Mouse (Mus musculus): ENCODE measurements around the gene Zfp553. TPM values are rescaled to one million over a fixed set of nuclear protein-coding genes. Genes with fewer than 3 reads are reported as not detected.
A peak's percentile ranks its signal among the peaks of the same experiment; 100 is the strongest.
"Not testable (repeated sequence)": the region's sequence is repeated elsewhere in the genome, so short reads cannot be mapped to it uniquely, and the experiment has no call there.

Zfp553 gene
- total RNA-seq, 2 experiments from 2014 or later, result 6.8 to 8.8 TPM

- intact Hi-C loops (cut with DNase I), result loop anchor here (2.0 to 5.0 kb wide), 2 partner anchors 14 to 96 kb away; no protein-coding TSS in a partner anchor
- peak; percentile 84 to 92 for DNase-seq
Observed at GRCm38 (mm10) chr7:127228615-127229303, 4.1 kb upstream of the Zfp553 start.

GRCm38 (mm10) chr7:127231376-127231775 lies 1.5 kb upstream of the Zfp553 start:
- DNase-seq, result no peak
- intact Hi-C loops (cut with DNase I), result no loop called here

GRCm38 (mm10) chr7:127231826-127232621 lies 837 bp upstream of the Zfp553 start:
- intact Hi-C loops (cut with DNase I), result no loop called here
- no peak for DNase-seq

GRCm38 (mm10) chr7:127233368-127233749 lies 498 bp downstream of the Zfp553 start:
- intact Hi-C loops (cut with DNase I), result no loop called here
- DNase-seq, result no peak

GRCm38 (mm10) chr7:127233765-127234164 lies 904 bp downstream of the Zfp553 start:
- intact Hi-C loops (cut with DNase I), result no loop called here
- no peak for DNase-seq

- no peak for DNase-seq
- intact Hi-C loops (cut with DNase I), result no loop called here
Observed at GRCm38 (mm10) chr7:127234777-127235176, 1.9 kb downstream of the Zfp553 start.

GRCm38 (mm10) chr7:127243361-127243867 lies 10.6 kb downstream of the Zfp553 start:
- no peak for DNase-seq
- intact Hi-C loops (cut with DNase I), result no loop called here

- intact Hi-C loops (cut with DNase I), result no loop called here
- DNase-seq, result peak; percentile 95 to 96
Observed at GRCm38 (mm10) chr7:127243870-127244657, 11.2 kb downstream of the Zfp553 start, which contains the start of gene Zfp771. Gene Zfp771, plus strand, starts transcription at chr7:127244274.

- DNase-seq, result no peak
Observed at GRCm38 (mm10) chr7:127244658-127245510, 12.0 kb downstream of the Zfp553 start.

GRCm38 (mm10) chr7:127250511-127250910 lies 17.6 kb downstream of the Zfp553 start:
- DNase-seq; intact Hi-C loops (cut with DNase I): not testable (repeated sequence)

More at GRCm38 (mm10) chr7:127244658-127245510, 12.0 kb downstream of the Zfp553 start:
- intact Hi-C loops (cut with DNase I), result no loop called here

- intact Hi-C loops (cut with DNase I), result no loop called here
- no peak for DNase-seq
Observed at GRCm38 (mm10) chr7:127252414-127252813, 19.6 kb downstream of the Zfp553 start.

GRCm38 (mm10) chr7:127253341-127253740 lies 20.5 kb downstream of the Zfp553 start:
- intact Hi-C loops (cut with DNase I), result no loop called here

GRCm38 (mm10) chr7:127253821-127254769 lies 21.2 kb downstream of the Zfp553 start:
- DNase-seq, result peak; percentile 95 to 96
- intact Hi-C loops (cut with DNase I), result no loop called here

More at GRCm38 (mm10) chr7:127253341-127253740, 20.5 kb downstream of the Zfp553 start:
- no peak for DNase-seq

GRCm38 (mm10) chr7:127255008-127255407 lies 22.1 kb downstream of the Zfp553 start:
- intact Hi-C loops (cut with DNase I), result no loop called here
- DNase-seq, result no peak

- no peak for DNase-seq
- intact Hi-C loops (cut with DNase I), result no loop called here
Observed at GRCm38 (mm10) chr7:127255965-127256364, 23.1 kb downstream of the Zfp553 start.

- intact Hi-C loops (cut with DNase I), result no loop called here
- no peak for DNase-seq
Observed at GRCm38 (mm10) chr7:127256518-127256917, 23.7 kb downstream of the Zfp553 start.

- intact Hi-C loops (cut with DNase I), result no loop called here
- no peak for DNase-seq
Observed at GRCm38 (mm10) chr7:127259186-127259905, 26.5 kb downstream of the Zfp553 start.

Data from heart, postnatal 10 days (tissue).